ENCODE assay signal across 17 mouse cellular contexts in genomic region chr4:141562281-141562680, GRCm38 (mm10). TPM values are rescaled to one million over a fixed set of nuclear protein-coding genes. Genes with fewer than 3 reads are reported as not detected.
DNase-seq lines count a peak whose midpoint lies in the region; ATAC-seq and TF ChIP-seq lines count a peak whose summit lies in the region.
"Had no signal": no experiment of that assay in that cellular context is flagged by ENCODE, and none has a peak within 500 bp of the region (broad histone marks: within the 10 kb centered on the region; RNA-seq: fewer than 3 reads in every experiment).

No protein-coding gene starts in this region.

- no peak for TF ChIP-seq CTCF in hindbrain, postnatal 0 days (IDR thresholded peaks at IDR 0.05; ENCODE audit: low read depth)

- no peaks in the 10 kb centered on the region for H3K27me3 ChIP-seq in hindbrain, postnatal 0 days (ENCODE audit: insufficient read depth, low read length)
- no peaks in the 10 kb centered on the region for H3K27me3 ChIP-seq in hindbrain, embryonic 14.5 days (ENCODE audit: control insufficient read depth, insufficient read depth, low read length)
- H3K27me3 ChIP-seq in kidney, embryonic 15.5 days, result no peaks in the 10 kb centered on the region
- 0 out of 2 replicates have a peak, but pooled peaks cover 3% of the 10 kb centered on the region for H3K27me3 ChIP-seq in midbrain, embryonic 13.5 days
- H3K27me3 ChIP-seq: limb, embryonic 15.5 days had no signal

- WGBS in hindbrain, postnatal 0 days, result 72% methylated on average over 11 of the region's 11 CpGs
- WGBS in hindbrain, embryonic 14.5 days, result 83% methylated on average over 11 of the region's 11 CpGs
- 70% methylated on average over 11 of the region's 11 CpGs for WGBS in kidney, embryonic 15.5 days
- WGBS in midbrain, embryonic 13.5 days, result 89% methylated on average over 11 of the region's 11 CpGs

- no peak for DNase-seq in hindbrain, postnatal 0 days (ENCODE audit: low spot score)
- DNase-seq in hindbrain, embryonic 14.5 days (ENCODE audit: low spot score), result no peak
- DNase-seq in 3134 (ENCODE audit: extremely low read depth, insufficient read length, low spot score), result peak; percentile 66
- DNase-seq in R1 (ENCODE audit: low read depth, low spot score), result peak; percentile 39
- no peak for DNase-seq in thymus, adult 18-20 months
- DNase-seq in right cerebral cortex, postnatal 10 days (ENCODE audit: low spot score in 2 of 2), result no peak
- DNase-seq: cerebellum, adult 8-10 months; thymus, postnatal 4 days had no signal

- peak overlapping the region; percentile 3; the same call in 1 of the 2 replicates for H3K27ac ChIP-seq in hindbrain, postnatal 0 days
- no peak overlapping the region for H3K27ac ChIP-seq in hindbrain, embryonic 14.5 days
- H3K27ac ChIP-seq in kidney, embryonic 15.5 days, result peak overlapping the region; percentile 69
- H3K27ac ChIP-seq in midbrain, embryonic 13.5 days, result no peak overlapping the region
- H3K27ac ChIP-seq: heart, embryonic 10.5 days; hindbrain, embryonic 10.5 days; left cerebral cortex, adult 2 months; limb, embryonic 15.5 days had no signal

- H3K4me1 ChIP-seq in hindbrain, postnatal 0 days (ENCODE audit: insufficient read depth, low read length), result 0 out of 2 replicates have a peak, but pooled peaks cover 7% of the 10 kb centered on the region
- peaks cover 10% of the 10 kb centered on the region for H3K4me1 ChIP-seq in hindbrain, embryonic 14.5 days (replicated peaks; ENCODE audit: control insufficient read depth, insufficient read depth, low read length)
- peaks cover 33% of the 10 kb centered on the region for H3K4me1 ChIP-seq in kidney, embryonic 15.5 days
- H3K4me1 ChIP-seq in midbrain, embryonic 13.5 days (replicated peaks), result peaks cover 19% of the 10 kb centered on the region

- ATAC-seq in hindbrain, postnatal 0 days, result no peak
- no peak for ATAC-seq in hindbrain, embryonic 14.5 days (ENCODE audit: low FRiP score)
- ATAC-seq in kidney, embryonic 15.5 days (replicated peaks; ENCODE audit: low FRiP score), result no peak
- ATAC-seq in midbrain, embryonic 13.5 days, result no peak
- ATAC-seq: forebrain, embryonic 14.5 days; midbrain, embryonic 16.5 days had no signal

- H3K9ac ChIP-seq in hindbrain, postnatal 0 days (replicated peaks; ENCODE audit: low read length), result no peak overlapping the region
- H3K9ac ChIP-seq in hindbrain, embryonic 14.5 days, result no peak overlapping the region
- no peak overlapping the region for H3K9ac ChIP-seq in kidney, embryonic 15.5 days
- no peak overlapping the region for H3K9ac ChIP-seq in midbrain, embryonic 13.5 days (replicated peaks)
- H3K9ac ChIP-seq: limb, embryonic 15.5 days had no signal

- H3K4me3 ChIP-seq in hindbrain, postnatal 0 days (ENCODE audit: low read length), result no peak overlapping the region
- no peak overlapping the region for H3K4me3 ChIP-seq in hindbrain, embryonic 14.5 days (replicated peaks; ENCODE audit: low read length)
- no peak overlapping the region for H3K4me3 ChIP-seq in kidney, embryonic 15.5 days (replicated peaks)
- no peak overlapping the region for H3K4me3 ChIP-seq in midbrain, embryonic 13.5 days (replicated peaks)
- H3K4me3 ChIP-seq: heart, embryonic 10.5 days; hindbrain, embryonic 10.5 days; left cerebral cortex, adult 2 months; limb, embryonic 15.5 days had no signal

- no peak overlapping the region for H3K4me2 ChIP-seq in hindbrain, postnatal 0 days (ENCODE audit: low read depth, low read length)
- H3K4me2 ChIP-seq in hindbrain, embryonic 14.5 days (replicated peaks), result no peak overlapping the region
- no peak overlapping the region for H3K4me2 ChIP-seq in kidney, embryonic 15.5 days
- H3K4me2 ChIP-seq in midbrain, embryonic 13.5 days (replicated peaks), result no peak overlapping the region
- H3K4me2 ChIP-seq: limb, embryonic 15.5 days had no signal

- no peaks in the 10 kb centered on the region for H3K9me3 ChIP-seq in hindbrain, postnatal 0 days (ENCODE audit: low read length)
- H3K9me3 ChIP-seq in hindbrain, embryonic 14.5 days (ENCODE audit: control insufficient read depth, low read length), result no peaks in the 10 kb centered on the region
- no peaks in the 10 kb centered on the region for H3K9me3 ChIP-seq in kidney, embryonic 15.5 days (replicated peaks)
- no peaks in the 10 kb centered on the region for H3K9me3 ChIP-seq in midbrain, embryonic 13.5 days
- H3K9me3 ChIP-seq: heart, embryonic 10.5 days; hindbrain, embryonic 10.5 days; limb, embryonic 15.5 days had no signal

- H3K36me3 ChIP-seq in hindbrain, postnatal 0 days (ENCODE audit: insufficient read depth, low read length), result no peaks in the 10 kb centered on the region
- H3K36me3 ChIP-seq in hindbrain, embryonic 14.5 days (replicated peaks; ENCODE audit: control insufficient read depth, insufficient read depth), result no peaks in the 10 kb centered on the region
- H3K36me3 ChIP-seq in kidney, embryonic 15.5 days, result no peaks in the 10 kb centered on the region
- H3K36me3 ChIP-seq in midbrain, embryonic 13.5 days, result no peaks in the 10 kb centered on the region
- H3K36me3 ChIP-seq: heart, embryonic 10.5 days; hindbrain, embryonic 10.5 days; limb, embryonic 15.5 days had no signal

RNA-seq across cellular contexts. Expression of gene Spen, which starts 23.9 kb away (rescaled TPM):
- 16.9 and 17.4 TPM in 2 replicates for total RNA-seq in hindbrain, postnatal 0 days (2014; rRNA removed)
- 11.0 and 13.0 TPM in 2 replicates for polyA plus RNA-seq in hindbrain, postnatal 0 days (2015; fragmentation: Nextera tagmentation; extraction: Ambion mirVana)
- 20.3 and 20.4 TPM in 2 replicates for polyA plus RNA-seq in hindbrain, embryonic 14.5 days (2014; fragmentation: Nextera tagmentation; extraction: Ambion mirVana)
- polyA plus RNA-seq in kidney, embryonic 15.5 days (2015; fragmentation: Nextera tagmentation; extraction: Ambion mirVana), result 10.3 and 11.1 TPM in 2 replicates
- 18.3 and 20.5 TPM in 2 replicates for polyA plus RNA-seq in midbrain, embryonic 13.5 days (2015; fragmentation: Nextera tagmentation; extraction: Ambion mirVana)

RNA-seq across cellular contexts. Expression of gene Fblim1, which starts 43.6 kb away (rescaled TPM):
- total RNA-seq in hindbrain, postnatal 0 days (2014; rRNA removed), result 22.5 and 26.7 TPM in 2 replicates
- polyA plus RNA-seq in hindbrain, postnatal 0 days (2015; fragmentation: Nextera tagmentation; extraction: Ambion mirVana), result 21.7 and 25.6 TPM in 2 replicates
- polyA plus RNA-seq in hindbrain, embryonic 14.5 days (2014; fragmentation: Nextera tagmentation; extraction: Ambion mirVana), result 41.3 and 43.6 TPM in 2 replicates
- 71.4 and 81.3 TPM in 2 replicates for polyA plus RNA-seq in kidney, embryonic 15.5 days (2015; fragmentation: Nextera tagmentation; extraction: Ambion mirVana)
- polyA plus RNA-seq in midbrain, embryonic 13.5 days (2015; fragmentation: Nextera tagmentation; extraction: Ambion mirVana), result 24.0 and 24.7 TPM in 2 replicates
- total RNA-seq: megakaryocyte progenitor cell, adult 5-6 weeks had no signal

RNA-seq across cellular contexts. Expression of gene Tmem82, which starts 56.2 kb away (rescaled TPM):
- 1.3 and 1.6 TPM in 2 replicates for total RNA-seq in hindbrain, postnatal 0 days (2014; rRNA removed)
- 1.3 and 1.5 TPM in 2 replicates for polyA plus RNA-seq in hindbrain, postnatal 0 days (2015; fragmentation: Nextera tagmentation; extraction: Ambion mirVana)
- 0.17 TPM in 1 of 2 replicates, not detected in the other for polyA plus RNA-seq in hindbrain, embryonic 14.5 days (2014; fragmentation: Nextera tagmentation; extraction: Ambion mirVana)
- 2.7 and 3.1 TPM in 2 replicates for polyA plus RNA-seq in kidney, embryonic 15.5 days (2015; fragmentation: Nextera tagmentation; extraction: Ambion mirVana)
- polyA plus RNA-seq in midbrain, embryonic 13.5 days (2015; fragmentation: Nextera tagmentation; extraction: Ambion mirVana), result 0.10 and 0.27 TPM in 2 replicates
- polyA plus RNA-seq: forebrain, embryonic 14.5 days had no signal

Comparison
In these comparisons a context has a peak if more than half of its experiments do, and no peak if none do; other contexts are left out.
1. H3K27ac ChIP-seq: peak in hindbrain, postnatal 0 days (single experiment) and kidney, embryonic 15.5 days (single experiment); none in hindbrain, embryonic 14.5 days (single experiment) and midbrain, embryonic 13.5 days (single experiment).
2. DNase-seq: peak in 3134 (single experiment) and R1 (single experiment); none in hindbrain, postnatal 0 days (single experiment), hindbrain, embryonic 14.5 days (single experiment), thymus, adult 18-20 months (0 of 2) and right cerebral cortex, postnatal 10 days (0 of 2).